Mouse (Mus musculus) embryo, embryonic 11 days (tissue): ENCODE results near the gene Capza2.
"Not testable (repeated sequence)": the region's sequence is repeated elsewhere in the genome, so short reads cannot be mapped to it uniquely, and the experiment has no call there.

Experiments
- DNase-seq: peaks from one replicate; pipeline ENCODE4 v3.0.0-alpha.2; 2015

Capza2 gene

DNA sequence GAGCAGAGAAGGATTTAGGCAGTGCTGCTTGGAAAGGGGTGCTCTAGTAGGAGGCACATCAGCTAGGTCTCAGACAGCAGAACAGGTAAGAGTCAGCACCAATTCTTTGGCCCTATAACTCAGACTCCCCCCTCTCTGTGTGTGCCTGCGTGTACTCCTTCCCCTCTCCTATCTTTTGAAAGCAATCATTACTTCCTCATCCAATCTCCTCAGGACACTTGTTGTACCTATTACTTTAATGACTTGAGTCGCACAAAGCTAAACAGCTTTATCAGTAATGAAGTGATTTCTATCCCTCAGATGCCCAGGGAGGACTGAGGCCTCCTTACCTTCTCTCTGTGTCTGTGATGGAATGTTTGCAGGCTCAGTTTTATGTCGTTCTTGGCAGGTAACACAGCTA lies 10.1 kb downstream of the Capza2 start:
- no peak for DNase-seq

DNA sequence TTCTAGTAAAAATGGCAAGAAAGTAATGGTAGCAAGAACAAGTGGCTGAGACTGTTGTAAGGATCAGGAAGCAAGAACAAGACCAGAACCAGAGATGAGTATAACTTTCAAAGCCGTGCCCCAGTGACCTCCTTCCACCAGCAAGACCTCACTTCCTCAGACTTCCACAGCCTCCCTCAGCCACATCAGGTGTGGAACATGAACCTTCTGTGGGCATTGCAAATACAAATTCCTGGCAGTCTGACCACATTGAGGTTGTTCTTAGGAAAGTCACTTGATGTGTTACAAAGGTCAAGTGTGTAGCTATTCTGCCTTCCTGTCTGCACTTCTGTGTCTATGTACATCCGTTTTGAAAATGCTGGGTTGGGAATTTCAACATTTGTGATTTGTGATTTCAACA lies 16.1 kb downstream of the Capza2 start:
- no peak for DNase-seq

DNA sequence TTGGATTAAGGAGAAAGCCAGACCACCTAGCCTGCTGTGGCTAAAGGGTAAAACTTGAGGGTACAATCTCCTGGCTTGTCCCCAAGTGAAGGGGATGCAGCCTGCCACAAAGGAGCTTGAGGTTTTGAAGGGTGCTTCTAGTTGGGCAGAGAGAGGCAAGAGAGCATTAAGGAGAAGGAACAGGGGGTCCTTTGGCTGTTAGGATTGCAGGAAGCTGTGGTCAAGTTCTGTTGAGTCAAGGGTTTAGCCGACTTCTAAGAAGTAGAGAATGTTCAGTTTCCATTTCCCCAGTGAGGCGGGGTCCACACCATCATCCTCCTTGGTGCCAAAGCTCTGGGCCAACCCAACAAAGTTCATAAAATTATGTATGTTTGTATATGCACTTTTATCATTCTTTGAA lies 19.0 kb downstream of the Capza2 start:
- DNase-seq: no peak

DNA sequence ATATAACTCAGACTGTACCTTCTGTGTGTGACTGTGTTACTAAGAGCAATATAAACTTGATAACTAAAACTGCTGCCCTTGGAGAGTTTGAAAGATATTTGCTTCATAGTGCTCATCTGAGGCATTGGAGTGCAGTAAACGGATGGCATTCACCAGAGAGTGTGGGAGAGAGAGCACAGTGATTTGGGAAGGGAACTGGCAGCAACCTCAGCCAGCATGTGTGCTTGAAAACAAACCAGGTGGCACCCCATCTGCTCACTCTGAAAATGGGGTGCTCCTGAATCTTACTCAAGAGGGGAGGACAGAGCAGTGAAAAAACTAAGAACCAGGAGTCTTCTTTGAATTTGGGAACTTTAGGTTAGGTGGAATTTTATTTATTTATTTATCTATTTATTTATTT lies 21.3 kb downstream of the Capza2 start:
- no peak for DNase-seq

DNA sequence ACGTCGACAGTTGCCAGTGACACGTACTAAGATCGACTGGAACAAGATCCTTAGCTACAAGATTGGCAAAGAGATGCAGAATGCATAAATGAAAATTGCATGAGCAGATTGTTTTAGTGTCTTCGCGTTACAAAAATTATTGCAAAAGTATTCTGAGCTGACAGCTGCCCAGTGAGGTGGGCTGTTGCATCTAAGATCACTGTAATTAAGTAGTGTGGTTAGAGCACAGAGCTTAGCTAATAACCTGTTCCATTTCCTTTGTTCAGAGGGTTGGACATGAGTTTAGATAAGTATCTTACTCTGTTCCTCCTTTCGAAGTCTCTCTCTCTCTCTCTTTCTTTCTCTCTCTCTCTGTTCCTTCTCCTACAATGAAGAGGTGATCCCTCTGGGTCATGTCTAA lies 29.3 kb downstream of the Capza2 start:
- DNase-seq: no peak

DNA sequence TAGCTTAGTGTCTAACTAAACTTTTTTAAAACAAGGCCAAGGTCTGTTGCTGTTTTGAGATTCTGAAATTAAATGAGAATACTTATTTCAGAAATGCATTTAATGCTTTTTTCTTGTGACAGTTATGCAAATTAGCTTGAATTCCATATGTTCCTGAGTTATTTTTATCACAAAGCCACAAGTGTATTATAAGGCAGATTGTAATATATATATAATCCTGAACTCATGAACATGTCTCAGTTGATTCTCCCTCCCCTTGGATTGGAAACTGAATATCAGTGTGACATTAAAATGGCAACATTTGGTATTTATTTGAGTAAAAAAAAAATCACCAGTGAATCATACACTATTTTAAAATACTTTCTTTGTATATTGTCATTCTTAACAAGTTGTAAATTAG lies 30.0 kb downstream of the Capza2 start:
- DNase-seq: no peak

DNA sequence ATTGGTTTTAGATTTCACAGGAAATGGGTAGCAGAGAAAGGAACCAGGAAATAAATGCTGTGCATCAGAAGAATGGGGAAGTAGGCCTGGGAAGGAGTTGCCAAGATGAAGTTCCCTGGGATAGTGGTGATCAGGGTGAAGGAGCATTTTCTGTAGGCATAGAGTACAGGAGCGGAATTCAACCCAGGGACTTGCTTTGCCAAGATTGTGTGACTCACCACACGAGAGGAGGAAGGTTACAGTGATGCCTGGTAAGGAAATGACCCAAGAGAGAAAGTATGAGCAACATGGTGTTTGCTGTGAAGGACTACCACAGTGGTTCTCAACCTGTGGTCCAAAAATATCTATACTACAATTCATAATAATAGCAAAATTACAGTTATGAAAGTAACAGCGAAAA lies 31.8 kb downstream of the Capza2 start:
- DNase-seq: no peak

DNA sequence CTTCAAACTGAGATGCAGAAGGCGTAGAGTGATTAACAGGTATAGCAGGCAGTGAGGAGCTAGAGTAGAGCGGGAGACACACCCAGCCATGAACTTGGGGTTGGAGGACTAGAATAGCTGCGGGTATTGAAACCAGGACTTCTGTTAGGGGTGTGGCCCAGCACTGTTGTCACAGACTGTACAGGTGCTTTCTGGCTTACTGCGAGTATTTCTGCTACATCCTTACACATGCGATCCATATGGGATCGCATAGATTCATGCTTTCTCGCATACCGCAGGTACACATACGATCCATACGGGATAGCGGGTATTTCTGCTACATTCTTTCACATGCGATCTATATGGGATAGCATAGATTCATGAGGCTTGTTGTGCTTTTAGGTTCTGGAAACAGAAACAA lies 32.3 kb downstream of the Capza2 start:
- no peak for DNase-seq

DNA sequence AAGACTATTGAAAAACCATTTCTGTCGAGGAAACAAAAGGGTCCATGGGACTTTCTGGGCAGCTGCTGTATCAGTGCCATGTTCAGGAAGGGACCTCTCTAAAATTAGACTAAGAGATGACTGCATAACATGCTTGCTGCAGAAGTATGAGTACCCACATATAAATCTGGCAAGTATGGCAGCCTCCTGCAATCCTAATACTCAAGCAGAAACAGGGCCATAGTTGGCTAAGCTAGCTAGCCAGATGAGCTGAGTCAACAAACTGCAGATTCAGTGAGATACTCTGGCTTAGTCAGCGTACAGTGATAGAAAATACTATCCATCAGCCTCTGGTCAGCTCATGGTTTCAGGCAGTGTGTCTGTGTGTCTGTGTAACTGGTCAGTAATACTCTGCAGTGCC lies 33.8 kb downstream of the Capza2 start:
- no peak for DNase-seq

DNA sequence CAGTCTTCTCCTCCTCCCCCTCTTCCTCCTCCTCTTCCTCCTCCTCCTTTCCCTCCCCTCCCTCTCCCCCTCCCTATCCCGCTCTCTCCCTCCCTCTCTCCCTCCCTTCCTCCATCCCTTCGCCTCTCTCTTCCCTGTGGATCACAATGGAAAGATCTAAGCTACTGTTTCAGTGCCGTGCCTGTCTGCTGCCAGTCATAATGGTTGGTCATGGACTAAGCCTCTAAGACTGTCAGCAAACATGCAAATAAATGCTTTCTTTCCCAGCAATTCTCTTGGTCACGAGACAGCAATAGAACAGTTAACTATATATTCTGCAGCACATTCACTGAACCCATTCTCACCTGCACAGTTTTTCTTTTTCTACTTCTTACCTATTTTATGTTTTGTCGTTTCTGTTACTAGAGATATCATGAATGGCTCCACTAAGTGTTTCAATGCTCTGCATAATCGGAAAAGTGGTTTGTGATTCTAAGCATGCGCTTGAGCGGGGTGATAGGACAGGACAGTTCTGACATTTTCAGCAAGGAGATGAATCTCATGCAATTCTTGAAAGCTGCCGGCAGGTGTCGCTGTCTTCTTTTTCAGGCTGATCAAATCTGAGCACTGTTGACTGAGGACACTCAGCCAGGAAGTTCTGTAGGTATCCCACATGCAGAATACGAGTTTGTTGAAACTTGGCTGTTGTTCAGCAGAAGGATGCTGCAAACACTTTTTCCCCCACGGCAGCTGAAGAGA lies 39.2 kb downstream of the Capza2 start:
- DNase-seq: peak; percentile 78

DNA sequence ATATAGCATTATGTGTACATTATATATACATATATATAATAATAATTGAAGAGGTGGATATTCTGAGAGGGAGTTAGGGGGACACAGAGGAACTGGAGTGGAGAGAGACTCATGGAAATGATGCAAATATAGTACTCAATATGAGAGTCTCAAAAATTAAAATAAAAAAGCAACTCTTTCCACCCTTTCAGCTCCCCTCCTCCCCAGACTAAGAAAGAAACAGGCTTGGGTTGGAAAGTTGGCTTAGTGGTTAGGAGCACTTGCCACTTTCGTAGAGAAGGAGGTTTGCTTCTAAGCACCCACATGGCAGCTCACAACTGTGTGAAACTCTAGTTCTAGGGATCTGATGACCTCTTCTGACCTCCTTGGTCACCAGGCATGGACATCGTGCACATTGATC lies 41.0 kb downstream of the Capza2 start:
- no peak for DNase-seq

DNA sequence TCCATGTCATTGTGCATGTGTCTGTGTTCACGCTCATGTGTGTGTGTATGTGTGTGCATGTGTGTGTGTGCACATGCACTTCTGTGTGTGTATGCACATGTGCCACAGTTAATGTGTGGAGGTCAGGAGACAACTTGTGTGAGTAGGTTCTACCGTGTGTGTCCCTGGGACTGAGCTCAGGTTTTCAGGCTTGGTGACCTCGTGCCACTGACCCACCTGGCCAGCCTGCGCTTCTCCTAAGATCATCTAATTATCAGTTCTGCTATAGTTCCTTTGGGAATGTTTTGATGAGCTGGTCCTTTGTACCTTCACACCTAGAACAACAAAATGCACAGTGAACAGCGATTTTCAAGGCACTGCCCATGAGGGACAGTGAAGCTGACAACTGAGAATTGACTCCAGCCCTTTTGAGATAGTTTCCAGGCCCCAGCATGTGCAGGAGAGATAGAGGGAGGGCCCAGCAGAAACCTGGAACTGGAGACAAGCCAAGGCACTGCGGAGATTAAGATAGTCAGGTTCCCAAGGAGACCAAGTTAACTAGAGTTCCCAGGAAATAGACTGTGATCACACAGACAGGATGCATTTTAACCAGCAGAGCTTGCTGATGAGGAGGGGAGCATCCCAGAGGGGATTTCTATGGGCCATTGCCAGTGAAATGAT lies 44.4 kb downstream of the Capza2 start:
- DNase-seq: no peak

DNA sequence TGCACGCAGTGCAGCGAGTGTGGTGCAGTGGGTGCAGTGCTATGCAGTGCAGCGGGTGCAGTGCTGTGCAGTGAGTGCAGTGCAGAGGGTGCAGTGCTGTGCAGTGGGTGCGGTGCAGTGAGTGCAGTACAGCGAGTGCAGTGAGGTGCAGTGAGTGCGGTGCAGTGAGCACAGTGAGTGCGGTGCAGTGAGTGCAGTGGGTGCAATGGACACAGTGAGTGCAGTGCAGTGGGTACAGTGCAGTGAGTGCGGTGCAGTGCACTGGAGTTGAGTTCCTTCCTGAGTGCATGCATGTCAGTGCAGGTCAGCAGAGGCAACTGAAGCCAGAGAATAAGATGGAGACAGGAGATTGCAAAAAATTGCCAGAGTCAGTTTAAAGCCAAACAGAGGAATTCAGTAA lies 45.8 kb downstream of the Capza2 start:
- DNase-seq: no peak

DNA sequence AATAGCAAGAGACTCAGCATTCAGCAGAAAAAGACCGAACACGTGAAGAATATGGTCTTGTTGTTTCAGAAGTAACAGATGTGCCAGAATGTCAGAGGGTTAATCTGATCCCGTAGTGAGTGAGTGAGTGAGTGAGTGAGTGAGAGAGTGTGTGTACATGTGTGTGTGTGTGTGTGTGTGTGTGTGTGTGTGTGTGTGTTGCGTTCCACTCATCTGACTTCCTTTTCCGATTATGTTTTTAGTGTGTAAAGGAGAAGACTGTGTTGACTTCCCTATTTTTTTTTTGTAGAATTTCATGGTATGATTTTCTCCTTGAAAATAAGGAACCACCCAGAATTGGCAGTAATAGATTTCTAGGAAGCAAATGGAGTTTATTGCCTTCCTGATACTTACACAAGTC lies 52.6 kb downstream of the Capza2 start:
- DNase-seq: no peak

DNA sequence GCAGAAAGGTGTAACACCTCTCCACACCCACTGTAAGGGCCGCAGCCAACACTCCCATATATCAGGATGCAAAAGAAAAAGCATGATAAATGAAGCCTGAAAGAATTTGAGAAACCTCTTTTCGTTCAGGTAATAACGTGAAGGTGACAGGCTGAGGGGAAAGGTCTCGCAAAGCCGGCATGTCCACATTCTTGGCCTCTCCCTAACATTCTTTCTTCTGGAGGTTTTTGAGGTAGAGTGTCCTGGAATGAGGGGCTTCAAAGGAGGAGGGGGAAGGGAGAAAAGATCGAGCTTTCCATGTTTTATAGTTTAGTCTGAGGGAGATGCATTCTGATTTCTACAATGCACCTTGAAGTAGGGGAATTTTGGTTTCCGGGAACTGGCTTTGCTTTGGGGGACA lies 56.6 kb downstream of the Capza2 start, which contains the start of gene St7:
TSS of gene St7 (plus strand) at position 287 of the 400 bp plus-strand sequence.
- DNase-seq: no peak

DNA sequence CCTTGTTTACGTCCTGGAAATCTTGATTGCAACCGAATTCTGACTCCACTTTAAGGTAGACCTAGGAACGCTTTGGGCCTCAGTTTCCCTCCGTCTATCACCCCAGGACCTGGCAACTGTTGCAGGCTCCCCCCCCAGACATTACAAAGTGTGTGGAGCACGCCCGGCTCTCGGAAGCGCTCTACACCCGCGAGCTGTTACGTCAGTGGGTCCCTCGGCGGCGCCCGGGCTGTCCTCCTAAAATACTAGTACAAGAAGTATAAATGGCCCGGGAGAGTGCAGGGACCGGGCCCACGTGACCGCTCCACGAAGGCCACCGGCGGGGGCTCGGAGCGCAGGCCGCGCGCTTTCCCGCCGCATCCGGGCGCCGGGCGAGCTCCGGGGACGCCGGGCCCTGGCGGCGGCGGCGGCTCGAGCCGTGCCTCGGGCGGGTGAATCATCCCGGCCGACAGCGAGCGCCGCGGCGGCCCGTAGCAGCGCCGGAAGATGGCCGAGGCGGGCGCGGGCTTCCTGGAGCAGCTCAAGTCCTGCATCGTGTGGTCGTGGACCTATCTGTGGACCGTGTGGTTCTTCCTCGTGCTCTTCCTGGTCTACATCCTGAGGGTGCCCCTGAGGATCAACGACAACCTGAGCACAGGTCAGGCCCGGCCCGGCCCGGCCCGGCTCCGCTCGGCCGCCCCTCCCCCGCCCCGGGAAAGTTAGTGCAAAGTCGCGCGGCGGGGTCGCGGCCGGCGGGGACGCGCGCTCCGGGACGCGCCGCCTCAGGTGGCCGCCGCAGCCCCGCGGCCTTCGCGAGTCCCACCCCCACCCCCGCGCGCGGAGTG lies 57.9 kb downstream of the Capza2 start:
- DNase-seq: peak; percentile 80

DNA sequence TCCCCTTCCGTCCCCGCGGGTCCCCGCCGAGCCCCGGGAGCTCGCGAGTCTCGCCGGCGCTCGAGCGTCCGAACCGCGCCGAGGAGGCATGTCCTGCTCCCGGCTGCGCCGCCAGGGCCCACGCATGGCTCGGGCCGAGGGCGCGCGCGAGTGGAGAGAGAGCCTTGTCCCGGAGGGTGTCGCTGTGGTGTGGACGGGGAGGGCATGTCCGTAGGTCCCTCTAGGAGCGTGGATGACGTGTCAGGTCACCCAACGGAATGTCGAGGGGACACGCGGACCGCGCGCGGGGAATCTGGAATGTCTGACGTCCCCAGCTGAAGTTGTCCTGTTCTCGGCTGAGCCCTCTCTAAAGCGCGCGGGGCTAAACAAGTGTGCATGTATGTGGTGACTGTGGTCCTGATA lies 58.5 kb downstream of the Capza2 start:
- peak; percentile 80 for DNase-seq

DNA sequence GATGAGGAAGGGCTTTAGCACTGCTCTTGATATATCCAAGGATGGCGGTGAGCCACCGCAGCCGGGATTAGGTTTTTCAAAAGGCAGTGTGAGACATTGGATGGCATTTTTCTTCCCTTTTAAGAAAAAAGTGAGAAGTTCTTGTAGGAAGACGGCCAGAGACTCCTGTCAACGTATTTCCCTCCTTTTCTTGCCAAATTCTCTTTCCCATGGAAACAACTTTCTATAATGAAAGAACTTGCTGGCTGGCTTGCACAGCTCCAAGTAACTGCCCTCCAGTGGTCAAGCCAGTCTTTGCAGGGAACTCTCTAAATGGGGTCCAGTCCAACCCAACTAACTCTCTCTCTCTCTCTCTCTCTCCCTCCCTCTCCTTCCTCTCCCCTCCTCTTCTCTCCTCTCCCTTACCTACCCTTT lies 60.3 kb downstream of the Capza2 start:
- DNase-seq: peak; percentile 71

DNA sequence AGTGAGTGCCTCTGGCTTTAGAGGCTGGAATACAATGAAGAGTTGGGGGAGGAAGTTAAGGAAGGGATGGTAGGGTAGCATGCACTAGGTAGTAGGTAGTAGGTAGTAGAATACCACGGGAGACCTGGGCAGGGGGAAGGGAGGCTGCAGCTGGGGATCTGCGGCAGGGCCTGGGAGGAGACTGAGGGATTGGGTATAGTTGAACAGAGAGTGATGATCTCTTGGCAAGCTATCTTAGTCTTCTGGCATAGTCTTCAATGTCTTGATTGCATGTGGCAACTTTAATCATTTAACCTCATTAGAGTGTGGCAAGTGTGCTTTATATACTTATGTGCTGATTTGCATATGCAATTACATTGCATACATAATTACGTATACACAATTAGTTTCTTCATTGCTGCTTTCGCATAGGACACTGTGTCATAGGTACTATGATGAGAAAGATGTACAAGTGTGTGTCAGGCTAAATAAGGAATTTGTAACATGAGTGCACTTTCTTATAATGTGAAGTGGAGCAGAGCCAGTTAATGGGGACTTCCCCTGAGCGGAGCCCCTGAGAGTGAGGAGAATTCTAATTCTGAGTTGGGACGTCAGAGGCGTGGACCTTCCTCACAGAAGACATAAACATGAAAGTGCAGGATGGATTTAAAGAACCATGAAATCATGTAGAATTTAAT lies 65.0 kb downstream of the Capza2 start:
- DNase-seq: no peak

DNA sequence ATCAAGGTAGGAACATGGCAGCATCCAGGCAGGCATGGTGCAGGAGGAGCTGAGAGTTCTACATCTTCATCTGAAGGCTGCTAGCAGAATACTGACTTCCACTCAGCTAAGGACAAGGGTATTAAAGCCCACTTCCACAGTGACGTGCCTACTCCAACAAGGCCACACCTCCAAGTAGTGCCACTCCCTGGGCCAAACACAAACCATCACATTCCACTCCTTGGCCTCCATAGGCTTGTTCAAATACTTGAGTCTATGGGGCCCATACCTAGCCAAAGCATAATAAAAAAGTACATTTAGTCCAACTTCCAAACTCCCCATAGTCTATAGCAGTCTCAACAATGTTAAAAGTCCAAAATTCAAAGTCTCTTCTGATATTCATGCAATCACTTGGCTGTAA lies 68.0 kb downstream of the Capza2 start:
- not testable (repeated sequence) for DNase-seq

DNA sequence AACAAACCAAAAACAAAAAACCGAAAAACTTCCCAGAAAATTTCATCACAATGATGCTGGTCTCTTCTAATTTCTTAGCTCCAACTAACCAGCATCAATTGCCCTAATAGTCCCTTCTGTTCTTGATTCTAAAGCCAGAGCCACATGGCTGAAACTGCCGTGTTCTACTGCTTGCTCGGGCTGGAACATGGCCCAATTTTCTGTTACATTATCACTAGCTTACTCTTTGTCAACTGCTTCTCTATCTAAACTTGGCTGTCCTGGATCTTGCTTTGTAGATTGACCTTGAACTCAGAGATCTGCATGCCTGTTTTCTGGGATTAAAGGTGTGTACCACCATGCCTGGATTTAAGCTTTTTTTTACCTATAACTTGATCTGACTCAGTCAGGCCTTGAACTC lies 69.9 kb downstream of the Capza2 start:
- DNase-seq: no peak
